Mouse (Mus musculus) small intestine, adult 2 months (tissue): ENCODE results near the gene Lamb3. TPM values are rescaled to one million over a fixed set of nuclear protein-coding genes. Genes with fewer than 3 reads are reported as not detected.

ENCODE experiments used
- H3K27ac ChIP-seq: fragments of 200-500 bp; 2 replicates; pipeline ENCODE4 v1.5.1; 2012; ENCODE audit warnings: low read depth, low read length, control low read depth, inconsistent platforms; ENCODE audit not compliant: insufficient read depth
- H3K27me3 ChIP-seq: fragments of 200-500 bp; 2 replicates; pipeline ENCODE4 v1.6.1; 2012; ENCODE audit warnings: mild to moderate bottlenecking, moderate library complexity, low read length, inconsistent platforms; ENCODE audit not compliant: control insufficient read depth, insufficient read depth
- H3K36me3 ChIP-seq: fragments of 200-500 bp; 2 replicates; pipeline ENCODE4 v1.6.1; 2012; ENCODE audit warnings: mild to moderate bottlenecking, low read length, control low read depth, inconsistent platforms; ENCODE audit not compliant: control insufficient read depth, insufficient read depth
- H3K4me1 ChIP-seq: fragments of 200-500 bp; 2 replicates; pipeline ENCODE4 v1.6.1; 2012; ENCODE audit warnings: low read length, inconsistent platforms, mixed read lengths; ENCODE audit not compliant: control insufficient read depth, insufficient read depth, insufficient read length
- H3K4me3 ChIP-seq: fragments of 200-500 bp; 2 replicates; pipeline ENCODE4 v1.5.1; 2012; ENCODE audit warnings: low read depth, mild to moderate bottlenecking, control low read depth, inconsistent platforms, low read length, moderate library complexity
- CTCF ChIP-seq: fragments of 200-500 bp; IDR thresholded peaks from 2 replicates; pipeline ENCODE4 v1.5.1; 2012; ENCODE audit warnings: low read depth, mild to moderate bottlenecking, control low read depth, inconsistent platforms, low read length, moderate library complexity, mixed read lengths; ENCODE audit not compliant: insufficient replicate concordance, insufficient read length; ENCODE audit errors: extremely low read depth
- POLR2A ChIP-seq: fragments of 200-500 bp; IDR thresholded peaks from 2 replicates; pipeline ENCODE4 v1.6.1; 2012; ENCODE audit warnings: low read depth, mild to moderate bottlenecking, control low read depth, inconsistent platforms, low read length, moderate library complexity
- WGBS: fragments of 180-500 bp; shearing (Covaris S2); methylation state at CpG from one replicate; pipeline ENCODE4 v1.1.7; 2018; 5-methylcytosine and 5-hydroxymethylcytosine counted together
- polyA plus RNA-seq: library from polyadenylated mRNA; depleted of rRNA; stranded (reverse); fragments of >200 nt; gene quantifications from 2 replicates; pipeline ENCODE4 v1.2.3, GENCODE M21; 2012

Gene Lamb3
- polyA plus RNA-seq, 1 experiment = 21.7 TPM

DNA sequence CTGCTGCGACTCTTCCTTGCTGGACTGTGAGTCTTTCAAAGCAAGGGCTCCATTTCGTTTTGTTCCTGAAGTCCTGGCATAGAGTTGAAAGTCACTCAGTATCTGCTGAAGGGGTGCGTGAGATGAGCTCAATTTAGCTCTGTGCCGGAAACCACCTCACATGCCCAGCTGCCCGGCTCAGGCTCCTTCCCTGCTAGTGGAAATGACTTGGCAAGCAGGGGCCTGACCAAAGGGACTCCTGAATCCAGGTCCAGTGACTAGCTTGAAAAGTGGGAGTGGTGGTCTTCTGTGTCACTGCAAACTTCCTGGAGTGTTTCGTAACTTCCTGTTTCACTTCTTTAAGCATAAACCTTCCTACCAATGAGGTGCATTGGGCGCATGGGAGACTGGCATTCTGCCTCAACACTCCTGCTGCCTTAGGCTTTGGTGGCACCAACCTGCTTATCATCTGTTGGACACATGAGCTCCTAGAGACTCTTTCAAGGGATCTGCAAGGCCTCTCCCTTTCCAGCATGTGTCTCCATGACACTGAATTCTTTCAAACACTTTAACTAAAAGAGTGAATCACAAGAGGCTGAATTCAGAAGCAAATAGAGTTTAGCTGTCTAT, 15.7 kb upstream of the Lamb3 start:
- peaks cover 4% of the 10 kb centered on the region; the same call in 1 of the 2 replicates for H3K4me1 ChIP-seq
- H3K36me3 ChIP-seq = no peaks in the 10 kb centered on the region; the same call in 1 of the 2 replicates
- H3K27ac ChIP-seq = no peak overlapping the region
- no peaks in the 10 kb centered on the region for H3K27me3 ChIP-seq
- WGBS = 84% methylated on average over 7 of the region's 7 CpGs
- TF ChIP-seq POLR2A = no peak
- no peak for TF ChIP-seq CTCF
- H3K4me3 ChIP-seq = no peak overlapping the region

DNA sequence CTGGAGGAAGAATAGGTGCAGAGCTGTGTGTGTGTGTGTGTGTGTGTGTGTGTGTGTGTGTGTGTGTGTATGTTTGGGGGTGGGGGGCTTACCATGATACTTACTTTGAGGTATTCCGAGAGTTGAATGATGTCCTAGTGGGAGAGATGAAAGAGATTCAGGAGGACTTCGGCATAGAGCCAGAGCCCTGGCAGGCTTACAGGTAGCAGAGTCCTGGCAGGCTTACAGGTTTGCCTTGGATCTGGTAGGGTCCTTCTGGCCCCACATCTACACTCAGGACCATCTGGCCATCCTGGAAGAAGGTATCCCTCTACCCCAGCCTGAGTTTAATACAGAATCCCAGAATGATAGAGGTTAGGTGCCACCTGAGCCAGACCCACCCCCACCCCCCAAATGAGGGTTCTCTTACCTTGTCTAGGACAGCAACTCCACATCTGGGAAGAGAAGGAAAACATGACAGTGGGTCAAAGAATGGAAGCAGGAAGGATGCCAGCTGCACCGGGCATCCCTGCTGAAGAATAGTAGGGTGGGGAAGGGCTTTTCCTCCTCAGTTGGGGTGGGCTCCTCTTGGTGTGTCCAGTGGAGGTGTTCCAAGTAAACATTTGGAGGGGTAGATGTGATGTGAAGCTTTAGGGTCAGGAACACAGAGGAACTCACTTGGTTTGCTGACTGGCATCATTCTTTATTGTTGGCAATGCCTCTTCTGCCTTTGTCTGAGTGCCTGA, 12.9 kb upstream of the Lamb3 start:
- Histone ChIP-seq H3K4me1 (peaks cover 8% of the 10 kb centered on the region), H3K4me3 (no peak overlapping the region), H3K27ac (no peak overlapping the region), H3K36me3 (no peaks in the 10 kb centered on the region; the same call in 1 of the 2 replicates), H3K27me3 (no peaks in the 10 kb centered on the region)
- WGBS = 74% methylated on average over 3 of the region's 3 CpGs
- TF ChIP-seq POLR2A = no peak
- TF ChIP-seq CTCF = no peak

DNA sequence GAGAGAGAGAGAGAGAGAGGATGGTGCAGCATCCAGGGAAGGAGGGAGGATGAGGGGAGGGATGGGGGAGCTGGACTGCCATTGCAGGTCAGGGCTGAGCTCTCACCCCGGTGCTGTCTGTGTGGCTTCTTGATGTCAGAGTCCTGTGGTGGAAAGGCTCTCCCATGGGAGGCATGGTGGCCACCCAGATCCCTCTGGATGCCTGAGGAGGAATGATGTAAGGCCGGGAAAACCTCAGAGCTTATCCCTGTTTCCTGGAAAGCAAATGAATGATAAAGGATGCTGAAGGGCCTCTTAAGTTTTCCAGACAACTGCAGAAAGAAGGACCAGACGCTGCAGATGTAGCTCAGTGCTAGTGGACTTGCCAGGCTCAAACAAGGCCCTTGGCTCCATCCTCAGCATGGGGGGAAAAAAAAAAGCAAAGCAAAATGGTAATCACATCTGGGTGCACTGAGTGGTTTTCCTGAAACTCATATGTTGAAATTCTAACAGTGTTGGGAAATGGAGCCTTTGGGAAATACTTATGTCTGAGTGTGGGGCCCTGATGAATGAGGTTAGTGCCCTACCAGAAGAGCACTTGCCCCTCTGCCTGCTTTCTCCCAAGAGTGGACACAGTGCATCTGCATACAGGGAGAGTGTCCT, 12.2 kb upstream of the Lamb3 start:
- peaks cover 7% of the 10 kb centered on the region; the same call in 1 of the 2 replicates for H3K4me1 ChIP-seq
- TF ChIP-seq POLR2A (no peak), CTCF (no peak)
- no peaks in the 10 kb centered on the region; the same call in 1 of the 2 replicates for H3K36me3 ChIP-seq
- 80% methylated on average over 3 of the region's 3 CpGs for WGBS
- no peak overlapping the region for H3K27ac ChIP-seq
- H3K4me3 ChIP-seq = no peak overlapping the region
- no peaks in the 10 kb centered on the region for H3K27me3 ChIP-seq

DNA sequence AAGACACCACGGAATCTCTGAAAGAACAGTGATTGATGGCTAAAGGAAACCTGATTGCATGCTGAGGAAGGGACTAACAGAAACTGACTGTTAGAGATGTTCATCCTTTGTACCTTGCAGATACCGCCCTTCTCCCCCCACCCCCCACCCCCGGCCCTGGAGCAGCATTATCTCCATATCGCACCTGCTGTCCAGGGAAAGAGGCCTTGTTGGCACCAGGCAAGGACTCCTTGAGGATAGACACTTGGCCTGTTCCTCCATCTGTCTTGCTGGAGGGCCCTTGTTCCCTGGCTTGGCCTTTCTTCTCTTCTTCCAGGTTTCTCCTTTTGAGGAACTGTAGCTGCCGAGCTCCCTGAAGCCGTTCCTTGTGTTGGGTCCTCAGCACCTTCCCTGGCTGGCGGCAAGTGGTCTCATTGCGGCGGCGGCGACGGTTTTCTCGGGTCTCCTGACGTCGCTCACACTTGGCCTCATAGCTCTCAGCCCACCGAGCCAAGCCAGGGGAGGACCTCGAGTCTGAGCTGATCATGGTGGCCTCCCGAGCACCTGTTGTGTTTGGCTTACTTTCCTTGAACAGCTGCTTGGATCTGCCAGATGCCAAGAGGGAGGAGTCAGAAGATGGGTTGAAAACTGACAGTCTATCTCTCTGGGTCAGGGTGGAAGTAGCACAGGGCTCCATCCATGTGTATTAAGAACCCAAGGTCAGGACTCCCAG, 9.8 kb upstream of the Lamb3 start:
- TF ChIP-seq CTCF (no peak), POLR2A (no peak)
- Histone ChIP-seq H3K4me3 (no peak overlapping the region), H3K36me3 (no peaks in the 10 kb centered on the region; the same call in 1 of the 2 replicates), H3K4me1 (peaks cover 7% of the 10 kb centered on the region; the same call in 1 of the 2 replicates), H3K27me3 (no peaks in the 10 kb centered on the region), H3K27ac (no peak overlapping the region)
- 77% methylated on average over 18 of the region's 18 CpGs for WGBS

DNA sequence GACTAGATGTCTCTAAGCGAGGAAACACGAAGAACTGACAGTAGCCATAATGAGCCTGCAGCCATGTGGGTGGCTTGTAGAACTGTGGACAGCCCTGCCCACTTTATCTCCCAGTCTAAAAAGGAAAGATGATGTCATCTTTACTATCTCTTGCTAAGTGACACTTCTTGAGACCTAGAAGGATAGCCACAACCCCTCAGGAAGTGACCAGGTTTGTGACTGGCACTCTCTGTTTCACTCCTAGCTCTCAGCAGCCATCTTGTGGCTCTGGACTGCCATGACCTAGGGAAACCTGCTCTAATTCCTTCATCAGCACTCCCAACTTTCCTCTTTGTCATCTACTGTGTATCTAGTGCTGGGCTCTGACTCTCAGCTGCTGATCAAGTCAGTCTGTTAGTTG, 9.2 kb upstream of the Lamb3 start:
- no peak for TF ChIP-seq POLR2A
- TF ChIP-seq CTCF = peak; percentile 41; the same call in 1 of the 2 replicates
- H3K36me3 ChIP-seq = no peaks in the 10 kb centered on the region; the same call in 1 of the 2 replicates
- 89% methylated on average over 2 of the region's 2 CpGs for WGBS

DNA sequence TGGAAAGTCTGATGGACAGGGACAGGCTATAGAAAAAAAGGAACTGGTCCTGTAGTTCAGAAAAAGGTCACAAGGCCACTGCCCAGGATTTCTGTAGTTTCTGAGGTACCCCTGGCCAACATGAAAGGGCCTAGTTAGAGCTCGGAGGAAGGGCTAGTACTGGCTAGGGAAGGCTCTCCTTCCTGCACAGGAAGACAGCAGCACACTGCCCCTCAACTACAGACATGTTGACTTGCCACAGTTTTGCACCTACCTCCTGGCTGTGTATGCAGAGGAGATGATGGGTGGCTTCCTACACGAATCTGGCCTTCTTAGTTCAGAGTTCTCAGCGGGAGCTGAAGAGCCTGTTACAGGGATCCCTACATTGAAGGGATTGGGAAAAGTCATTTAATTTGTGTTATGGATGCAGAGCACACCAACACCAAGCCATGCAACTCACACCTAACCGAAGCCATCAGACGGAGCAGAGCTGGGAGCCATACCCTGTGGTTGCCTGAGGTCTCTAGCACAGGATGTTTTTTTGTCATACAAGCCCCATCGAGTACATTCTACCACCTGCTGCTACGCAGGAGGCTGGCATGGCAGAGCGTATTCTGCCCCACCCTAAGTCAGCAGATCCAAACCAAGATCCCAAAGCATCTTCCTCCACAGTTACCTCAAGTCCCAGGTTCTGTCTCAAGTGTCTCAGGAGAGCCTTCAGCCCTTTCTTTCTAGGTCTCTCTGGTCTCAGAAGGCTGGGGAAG, 6.7 kb upstream of the Lamb3 start:
- peaks cover 10% of the 10 kb centered on the region for H3K4me1 ChIP-seq
- peak overlapping the region; percentile 96 for H3K27ac ChIP-seq
- H3K27me3 ChIP-seq = no peaks in the 10 kb centered on the region
- peak overlapping the region; percentile 54 for H3K4me3 ChIP-seq
- no peak for TF ChIP-seq POLR2A
- TF ChIP-seq CTCF = no peak
- no peaks in the 10 kb centered on the region for H3K36me3 ChIP-seq
- 71% methylated on average over 8 of the region's 8 CpGs for WGBS

More for the DNA sequence above, 9.2 kb upstream of the Lamb3 start:
- H3K27ac ChIP-seq = no peak overlapping the region
- no peak overlapping the region for H3K4me3 ChIP-seq
- H3K27me3 ChIP-seq = no peaks in the 10 kb centered on the region
- peaks cover 7% of the 10 kb centered on the region; the same call in 1 of the 2 replicates for H3K4me1 ChIP-seq
